Mouse (Mus musculus) megakaryocyte, adult 5-6 weeks (primary cell): ENCODE data around the gene Casp14. TPM values are rescaled to one million over a fixed set of nuclear protein-coding genes. Genes with fewer than 3 reads are reported as not detected.

ENCODE experiments used
- ATAC-seq: 2 replicates; pipeline ENCODE4 v1.8.0; 2016; ENCODE audit warnings: mild to moderate bottlenecking, inconsistent platforms; ENCODE audit not compliant: poor library complexity, severe bottlenecking
- total RNA-seq, 2 experiments: library from RNA; stranded (forward) in 1 of 2; stranded (reverse) in 1 of 2; fragments of 153-499, 151-499 nt in 1 of 2; fragments of 221-1000, 200-1000 nt in 1 of 2; gene quantifications; 2 replicates each; pipeline versions ENCODE4 v1.2.3 to v1.2.4; 2015 to 2017

Gene Casp14
- total RNA-seq (2015) (not detected in 2 replicates), total RNA-seq (2017) (not detected in 2 replicates)

DNA sequence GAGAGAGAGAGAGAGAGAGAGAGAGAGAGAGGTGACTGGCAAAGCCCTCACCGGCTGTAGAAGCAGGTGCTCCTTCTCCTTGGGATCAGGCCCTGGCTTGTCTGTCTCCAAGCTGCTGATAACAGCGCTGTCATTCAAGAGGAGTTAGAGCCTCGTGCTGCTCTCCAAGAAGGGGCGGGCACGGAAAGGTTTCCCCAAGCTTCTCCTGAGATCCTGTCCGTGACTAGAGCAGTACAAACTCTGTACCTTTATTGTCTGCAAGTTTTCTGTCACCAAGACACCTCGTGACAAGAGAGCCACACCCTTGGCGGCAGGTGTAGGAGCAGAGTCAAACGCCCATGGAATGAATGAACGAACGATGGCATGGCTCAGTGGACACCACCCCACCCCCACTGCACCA is at the start of gene Casp14:
Casp14 (minus strand) TSS at position 239 of the 400 bp plus-strand sequence.
- no peak for ATAC-seq

DNA sequence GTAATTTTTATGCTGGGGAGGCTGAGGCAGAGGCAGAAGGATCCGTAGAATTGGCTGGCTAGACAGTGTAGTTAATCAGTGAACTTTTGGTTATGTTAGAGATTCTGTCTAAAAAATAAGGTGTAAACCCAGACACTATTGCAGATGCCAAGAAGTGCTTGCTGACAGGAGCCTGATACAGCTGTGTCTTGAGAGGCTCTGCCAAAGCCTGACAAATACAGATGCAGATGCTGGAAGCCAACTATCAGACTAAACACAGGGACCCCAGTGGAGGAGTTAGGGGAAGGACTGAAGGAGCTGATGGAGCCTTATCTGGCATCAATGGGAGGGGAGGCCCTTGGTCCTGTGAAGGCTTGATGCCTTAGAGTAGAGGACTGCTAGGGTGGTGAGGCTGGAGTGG is 47.5 kb upstream of the Casp14 start:
- ATAC-seq = no peak

DNA sequence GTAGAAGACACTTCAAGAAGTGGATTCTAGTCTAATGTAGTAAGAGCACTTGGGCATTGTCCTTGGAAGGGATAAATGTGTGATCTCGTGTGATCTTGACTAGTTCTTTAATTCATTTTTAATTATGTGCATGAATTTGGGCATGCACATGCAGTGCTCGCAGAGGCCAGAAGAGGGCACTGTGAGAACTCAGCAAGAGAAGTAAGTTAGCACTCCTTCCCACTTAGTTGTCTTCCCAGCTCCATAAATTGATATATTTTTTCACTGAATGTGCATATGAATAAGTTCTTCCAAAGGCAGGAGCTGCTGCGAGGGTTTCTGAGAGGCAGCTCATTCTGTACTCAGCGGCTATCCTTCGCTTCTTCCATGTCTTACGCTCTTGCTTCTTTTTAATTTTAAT is 37.9 kb upstream of the Casp14 start:
- peak; percentile 54; the same call in 1 of the 2 replicates for ATAC-seq

DNA sequence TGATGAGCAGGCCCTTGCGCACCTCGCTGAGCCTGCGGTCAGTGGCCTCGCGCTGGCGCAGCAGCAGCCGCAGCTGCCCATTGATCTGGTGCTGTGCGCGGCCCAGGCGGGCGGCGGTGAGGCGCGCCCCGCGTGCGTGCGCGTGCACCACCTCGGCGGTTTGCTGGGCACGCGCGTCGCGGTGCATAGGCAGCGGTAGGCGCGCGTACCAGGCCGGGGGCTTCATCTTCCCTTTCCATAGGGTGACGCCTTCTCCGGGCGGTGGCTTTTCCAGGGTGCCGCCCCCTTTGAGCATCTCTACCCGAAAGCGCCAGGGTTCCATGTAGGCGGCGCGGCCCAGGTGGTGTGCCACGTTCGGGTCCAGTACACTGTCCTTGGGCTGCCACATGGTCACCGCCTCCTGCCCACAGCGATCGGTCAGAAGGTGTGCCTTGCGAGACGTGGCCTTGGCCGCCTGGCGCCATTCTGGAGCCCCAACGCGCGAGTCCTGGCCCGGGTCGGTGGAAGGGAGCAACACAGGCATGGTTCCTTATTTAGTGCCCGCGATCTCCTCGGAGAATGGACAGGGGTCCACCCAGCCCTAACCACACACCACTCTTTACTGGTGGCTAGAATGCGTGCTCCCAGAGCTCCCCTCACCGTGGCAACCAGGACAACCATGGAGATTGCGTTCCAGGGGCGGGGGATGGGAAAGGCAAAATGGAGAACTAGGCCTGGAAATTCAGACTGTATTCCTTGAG is 34.5 kb upstream of the Casp14 start, which contains the start of gene Ccdc105:
Ccdc105 (minus strand) TSS at position 614 of the 740 bp plus-strand sequence.
- no peak for ATAC-seq

DNA sequence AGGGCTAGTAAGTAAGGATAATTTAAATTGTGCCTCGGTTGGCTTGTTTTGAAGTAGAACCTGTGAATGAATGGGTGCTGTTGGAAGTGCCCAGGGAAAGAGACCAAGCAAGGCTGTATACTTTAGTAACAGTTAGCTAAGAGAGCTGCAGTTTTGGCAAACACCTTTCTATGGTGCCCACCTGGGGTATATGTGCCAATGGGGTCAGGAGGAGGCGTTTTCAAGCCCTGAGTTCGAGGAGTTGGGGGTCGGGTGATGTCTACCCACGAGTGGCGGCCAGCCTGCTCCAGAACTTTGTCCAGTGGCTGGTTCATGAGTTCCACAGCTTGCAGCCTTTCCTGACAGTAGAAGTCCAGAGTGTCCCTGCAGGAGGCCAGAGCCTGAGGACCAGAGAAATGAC is 30.9 kb upstream of the Casp14 start:
- ATAC-seq = no peak

DNA sequence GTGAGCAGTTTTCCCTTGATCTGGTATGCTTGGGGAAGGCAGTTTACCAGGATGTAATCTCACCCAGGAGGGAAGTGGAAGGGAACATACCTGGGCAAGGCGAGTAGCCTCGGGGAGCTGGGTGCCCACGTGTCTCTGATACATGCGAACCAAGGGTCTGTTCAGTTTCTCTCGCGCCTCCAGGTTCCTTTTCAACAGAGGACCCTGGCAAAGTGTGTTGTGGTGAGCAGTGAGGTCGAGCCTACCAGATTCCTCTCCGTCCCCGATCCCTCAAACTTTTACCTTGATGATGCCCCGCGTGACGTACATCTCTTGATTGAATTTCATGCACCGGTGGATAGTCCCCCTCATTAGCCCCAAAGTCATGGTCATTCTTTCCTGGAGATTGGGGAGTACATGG is 30.1 kb upstream of the Casp14 start:
- no peak for ATAC-seq

DNA sequence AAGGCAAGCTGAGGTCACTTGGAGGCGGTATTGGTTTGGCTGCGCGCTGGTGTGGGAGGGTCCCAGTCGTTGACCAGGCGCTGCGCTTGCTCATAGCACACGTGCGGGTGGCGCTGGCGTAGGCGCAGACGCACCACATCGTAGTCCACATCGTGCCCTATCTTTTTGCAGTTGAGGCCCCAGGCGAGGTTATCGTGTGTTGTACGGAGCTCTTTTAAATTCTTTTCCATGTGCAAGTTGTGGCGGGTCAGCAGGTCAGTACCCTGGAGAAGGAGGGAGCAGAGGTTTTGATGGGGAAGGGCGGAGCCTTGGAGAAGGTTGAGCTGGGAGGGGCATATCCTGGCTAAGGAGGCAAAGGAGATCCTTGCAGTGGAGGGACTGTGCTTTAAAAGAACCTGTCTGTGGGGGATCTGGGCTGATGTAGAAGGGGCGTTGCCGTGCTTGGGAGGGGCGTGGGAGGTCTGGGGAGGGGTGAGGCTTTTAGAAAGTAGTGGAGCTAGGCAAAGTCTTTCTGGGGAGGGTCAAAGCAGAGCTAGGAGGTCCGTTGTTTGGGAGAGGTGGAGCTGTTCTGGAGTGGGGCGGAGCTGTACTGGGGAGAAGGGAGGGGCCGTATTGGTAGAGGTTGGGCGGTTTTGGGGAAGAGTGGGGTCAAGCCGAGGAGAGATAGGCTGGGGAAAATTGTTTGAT is 29.1 kb upstream of the Casp14 start:
- ATAC-seq = no peak

DNA sequence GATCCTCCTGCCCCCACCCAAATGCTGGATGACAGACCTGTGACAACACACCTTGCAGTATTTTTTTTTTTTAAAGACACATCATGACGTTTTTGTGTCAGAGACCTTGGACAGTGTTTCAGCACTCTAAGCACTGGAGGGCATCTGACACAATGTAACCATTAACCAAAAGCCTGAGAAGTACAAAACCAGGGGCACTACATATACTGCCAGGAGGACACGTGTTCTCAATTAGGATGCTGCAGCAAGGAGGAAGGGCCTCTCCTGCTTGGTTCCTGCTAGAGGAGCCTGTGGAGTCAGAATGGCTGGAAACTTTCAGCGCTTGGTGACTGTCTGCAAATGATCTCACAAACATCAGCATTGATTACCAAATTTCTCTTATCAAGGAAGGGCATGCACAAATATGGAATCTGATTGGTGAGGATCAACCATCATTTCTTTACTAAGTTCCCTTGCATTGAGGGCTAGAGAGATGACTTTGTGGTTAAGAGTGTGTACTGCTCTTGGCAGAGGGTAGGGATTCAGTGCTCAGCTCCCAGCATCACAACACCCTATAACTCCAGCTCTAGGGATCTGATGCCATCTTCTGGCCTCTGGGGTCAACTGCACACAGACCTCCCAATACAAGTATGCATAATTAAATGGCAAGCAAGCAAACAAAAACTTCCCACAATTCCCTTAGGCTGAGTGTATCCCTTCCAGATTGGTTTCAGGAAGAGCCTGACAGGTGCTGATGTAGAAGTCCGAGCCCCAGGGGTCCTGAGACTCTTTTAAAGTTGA is 27.5 kb upstream of the Casp14 start:
- no peak for ATAC-seq

DNA sequence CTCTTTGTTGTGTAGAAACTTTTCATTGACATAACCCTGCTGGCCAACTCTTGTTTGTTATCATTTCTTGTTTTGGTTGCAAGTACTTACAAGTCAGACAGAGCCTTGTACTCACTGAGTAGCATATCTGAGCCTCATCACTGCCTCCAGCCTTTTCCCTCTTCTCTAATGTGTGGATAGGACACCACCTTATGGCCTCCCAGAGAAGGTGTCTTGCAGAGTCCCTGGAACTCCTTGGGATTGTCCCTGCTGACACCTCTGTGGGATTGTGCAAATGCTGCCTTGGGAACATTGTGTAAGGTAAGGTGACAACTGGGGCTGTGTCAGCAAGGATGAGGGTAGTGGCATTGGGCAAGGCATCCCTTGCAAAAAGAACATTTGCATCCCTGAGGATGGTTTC is 25.6 kb upstream of the Casp14 start:
- no peak for ATAC-seq

DNA sequence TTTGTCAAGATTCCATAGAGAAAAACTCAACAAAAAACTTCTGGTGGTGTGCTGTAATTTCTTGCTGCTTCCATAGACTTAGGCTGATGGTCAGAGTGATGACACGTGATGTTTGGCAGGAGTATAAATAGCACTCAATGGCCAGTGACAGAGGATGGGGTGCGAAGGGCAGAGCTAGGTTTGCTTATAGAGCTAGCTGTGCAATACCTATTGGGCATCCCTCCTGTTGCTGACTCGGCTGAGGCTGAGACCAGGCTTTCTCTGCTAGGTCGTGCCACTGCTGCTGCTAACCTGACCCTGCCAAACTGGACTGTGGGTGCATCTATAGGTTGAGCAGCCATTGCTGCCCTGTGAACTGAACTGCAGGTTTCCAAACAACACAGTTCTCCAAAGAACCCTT is 21.7 kb upstream of the Casp14 start:
- ATAC-seq = no peak

DNA sequence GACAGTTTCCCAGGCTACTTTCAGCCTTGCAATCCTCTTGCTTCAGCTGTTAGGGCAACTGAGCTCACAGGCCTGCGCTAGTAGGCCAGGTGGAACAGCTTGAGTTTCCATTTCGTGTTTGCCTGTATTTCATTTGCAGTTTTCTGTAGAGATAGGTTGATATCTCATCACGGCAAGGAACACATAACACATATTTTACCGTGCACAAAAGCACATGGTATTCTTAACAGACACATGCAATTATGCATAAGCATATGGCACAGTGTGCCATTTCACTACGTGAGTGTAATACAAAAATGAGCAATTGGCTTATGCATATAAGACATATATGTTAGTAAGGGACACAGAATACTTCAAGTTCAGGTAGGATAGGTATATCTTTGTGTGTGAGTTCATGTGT is 9.8 kb upstream of the Casp14 start:
- no peak for ATAC-seq

DNA sequence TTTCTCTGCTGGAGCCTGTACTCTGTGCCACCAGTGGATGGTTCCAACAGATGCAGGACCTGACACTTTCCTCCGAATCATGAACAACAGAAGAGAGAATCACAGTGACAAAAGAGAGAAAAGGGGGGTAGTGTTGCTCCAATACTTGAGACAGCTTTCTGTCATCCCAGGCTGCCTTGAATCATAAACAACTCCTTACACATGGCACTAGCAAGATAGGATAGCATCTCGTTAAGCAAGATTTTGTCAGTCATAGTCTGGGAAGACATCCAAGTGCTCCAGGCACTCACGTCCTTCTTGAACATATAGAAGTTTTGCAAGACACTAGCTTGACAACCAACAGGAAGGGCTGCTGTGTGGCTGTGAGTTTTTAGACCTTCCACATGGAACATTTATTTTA is 8.9 kb upstream of the Casp14 start:
- ATAC-seq = no peak

DNA sequence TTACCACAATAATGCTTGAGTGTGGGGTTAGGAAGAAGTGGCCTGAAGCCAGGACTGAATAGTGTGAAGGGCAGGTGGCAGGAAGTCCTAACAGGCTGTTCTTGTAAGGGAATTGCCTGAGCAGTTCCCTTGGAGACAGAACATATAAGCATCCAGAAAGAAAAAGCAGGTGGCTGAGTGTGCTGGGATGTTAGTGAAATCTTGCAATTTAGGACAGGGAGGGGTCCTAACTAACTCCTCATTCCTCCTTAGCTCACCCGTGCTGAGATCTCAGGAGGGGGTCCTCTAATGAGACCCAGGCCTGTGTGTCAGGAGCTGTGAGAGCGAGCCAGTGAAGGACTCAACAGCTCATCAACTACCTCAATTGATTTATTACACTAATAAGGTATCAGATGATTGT is 5.3 kb upstream of the Casp14 start:
- ATAC-seq = no peak

DNA sequence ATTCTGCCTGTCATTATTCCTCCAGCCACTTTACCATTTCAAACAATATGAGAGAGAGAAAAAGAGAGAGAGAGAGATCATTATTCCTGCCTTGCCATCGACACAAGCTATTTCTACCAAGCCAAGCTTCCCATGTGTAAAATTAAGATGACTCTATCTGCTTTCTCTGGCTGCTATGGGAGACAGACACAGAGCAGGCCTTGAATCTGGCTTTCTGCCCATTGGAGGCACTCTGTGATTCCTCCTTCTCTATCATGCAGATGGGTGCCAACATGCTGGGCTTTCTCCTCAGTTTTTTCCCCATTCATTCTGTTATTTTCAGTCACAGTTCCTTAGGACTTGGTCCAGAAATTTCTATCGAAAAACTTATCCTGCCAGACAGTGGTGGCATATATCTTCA is 4.6 kb upstream of the Casp14 start:
- no peak for ATAC-seq

DNA sequence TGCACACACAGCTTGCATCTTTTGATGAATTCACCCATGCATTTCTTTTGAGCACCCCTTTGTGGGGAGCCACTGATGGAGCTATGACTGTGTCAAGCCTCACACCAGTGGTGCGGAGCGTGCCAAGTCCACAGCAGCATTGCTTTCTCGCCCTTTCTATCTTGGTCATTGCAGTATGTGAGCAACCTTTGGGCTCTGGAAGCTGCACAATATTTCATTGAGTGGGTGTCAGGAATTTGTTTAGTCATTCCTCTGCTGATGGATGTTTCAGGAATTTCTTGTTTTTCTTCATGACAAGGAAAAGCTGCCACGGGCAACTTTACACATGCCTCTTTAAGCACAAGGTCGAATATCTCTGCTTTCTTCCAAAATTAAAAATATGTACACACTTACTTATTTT is 3.9 kb upstream of the Casp14 start:
- ATAC-seq = no peak

DNA sequence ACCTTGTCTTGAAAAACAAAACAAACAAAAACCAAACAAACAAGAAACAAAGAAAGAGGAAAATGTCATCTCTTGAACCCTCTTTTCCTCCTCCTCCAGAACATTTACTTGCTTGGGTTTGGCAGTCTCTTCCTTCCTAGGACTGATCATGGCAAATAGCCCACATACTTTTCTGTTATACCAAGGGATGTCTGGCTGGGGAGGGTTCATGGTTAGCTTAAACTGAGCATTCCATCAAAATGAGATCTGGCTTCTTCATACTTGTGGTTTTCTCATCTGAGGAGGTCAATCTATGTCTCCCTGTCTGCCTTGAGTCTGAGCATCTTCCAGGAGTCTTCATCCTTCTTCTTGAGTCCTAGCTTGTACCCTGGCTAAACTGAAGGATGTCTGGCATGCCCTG is 1.9 kb downstream of the Casp14 start:
- no peak for ATAC-seq

DNA sequence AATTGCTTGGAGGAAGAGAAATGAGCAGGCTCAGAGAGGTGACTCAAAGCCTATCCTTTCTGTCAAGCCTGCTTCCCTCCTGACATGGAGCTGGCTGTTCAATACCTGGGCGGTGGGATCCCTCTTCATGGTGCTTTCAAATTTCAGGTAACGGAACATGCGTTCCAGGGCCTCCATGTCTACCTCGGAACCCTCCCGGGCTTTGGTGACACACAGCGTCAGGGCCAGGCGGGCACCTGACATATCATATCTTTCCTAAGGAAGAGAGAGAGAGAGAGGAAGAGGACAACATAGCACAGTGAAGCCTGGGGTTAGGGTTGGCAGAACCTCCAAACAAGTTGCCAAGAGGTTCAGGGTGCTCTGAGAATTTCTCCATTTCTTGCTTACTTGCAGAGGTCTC is 2.9 kb downstream of the Casp14 start:
- ATAC-seq = no peak

DNA sequence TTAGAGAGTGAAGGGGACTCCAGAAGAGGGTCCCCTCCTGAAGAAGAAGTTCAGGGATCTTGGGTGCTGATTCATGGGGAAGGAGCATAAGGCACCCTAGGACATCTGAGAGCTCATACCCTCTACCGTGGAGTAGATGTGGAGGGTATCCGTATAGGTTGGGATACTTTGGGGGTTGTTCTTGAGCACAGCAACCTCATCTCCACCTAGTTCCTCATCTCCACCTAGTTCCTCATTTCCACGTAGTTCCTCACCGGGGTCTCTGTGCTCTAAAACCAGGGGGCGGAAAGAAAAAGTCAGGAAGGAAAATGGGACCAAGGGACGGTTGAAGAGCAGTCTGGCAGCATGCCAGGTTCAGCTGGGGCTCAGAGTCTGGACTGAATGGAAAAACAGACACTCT is 4.0 kb downstream of the Casp14 start:
- ATAC-seq = no peak

DNA sequence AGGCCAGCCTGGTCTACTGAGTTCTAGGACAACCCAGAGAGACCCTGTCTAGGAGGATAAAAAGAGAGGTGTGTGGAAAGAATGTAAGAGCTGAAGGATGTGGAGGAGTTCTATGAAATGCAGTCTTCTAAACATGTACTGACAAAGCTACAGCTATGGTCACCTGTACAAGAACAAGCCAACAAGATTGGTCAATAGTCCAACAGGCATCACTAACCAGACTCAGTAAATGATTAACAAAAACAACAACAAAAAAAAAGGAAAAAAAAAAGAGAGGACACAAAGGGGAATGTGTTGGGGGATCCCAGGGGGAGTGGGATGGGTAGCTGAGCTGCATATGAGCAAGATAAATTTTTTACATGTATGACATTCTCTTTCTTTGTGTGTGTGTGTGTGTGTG is 7.4 kb downstream of the Casp14 start:
- ATAC-seq = no peak

DNA sequence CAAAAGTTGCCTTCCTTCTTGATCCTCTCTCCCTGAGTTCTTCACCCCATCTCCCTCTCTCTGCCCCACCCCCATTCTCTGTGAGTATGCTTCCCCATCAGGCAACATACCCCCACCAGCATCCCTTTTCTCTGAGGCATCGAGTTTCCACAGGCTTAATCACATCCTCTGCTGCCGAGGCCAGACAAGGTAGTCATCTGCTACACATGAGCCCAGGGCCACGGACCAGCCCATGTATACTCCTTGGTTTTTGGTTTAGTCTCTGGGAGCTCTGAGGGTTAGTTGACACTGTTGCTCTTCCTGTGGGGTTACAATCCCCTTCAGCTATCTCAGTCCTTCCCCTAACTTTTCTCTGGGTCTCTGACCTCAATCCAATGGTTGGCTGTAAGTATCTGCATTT is 17.2 kb downstream of the Casp14 start:
- ATAC-seq = no peak

DNA sequence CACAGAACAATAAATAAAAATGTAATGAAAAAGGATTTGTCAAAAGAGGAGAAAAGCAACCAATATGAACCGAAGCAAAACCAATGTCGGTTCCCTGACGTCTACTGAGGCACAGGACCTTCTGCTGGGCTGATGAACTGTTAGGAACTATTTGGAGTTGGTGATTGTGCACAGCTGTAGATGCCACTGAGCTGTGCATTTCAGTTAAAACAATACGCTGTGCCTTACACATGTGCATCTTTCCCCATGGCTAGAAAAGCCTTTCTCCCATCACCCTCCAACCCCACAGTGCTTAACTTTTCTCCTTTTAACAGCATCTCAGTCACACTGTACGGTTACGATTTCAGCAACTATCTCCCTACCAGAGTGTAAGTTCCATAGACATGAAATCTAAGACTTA is 28.1 kb downstream of the Casp14 start:
- ATAC-seq = no peak
